Mouse (Mus musculus) MEL (cell line): ENCODE measurements around the gene Cul4a. TPM values are rescaled to one million over a fixed set of nuclear protein-coding genes. Genes with fewer than 3 reads are reported as not detected.

Source experiments
- DNase-seq: peaks from one replicate; pipeline ENCODE4 v3.0.0; 2011; ENCODE audit warnings: low read depth, low spot score
- H3K27ac ChIP-seq: 2 replicates; pipeline ENCODE4 v1.5.1; 2012; ENCODE audit warnings: low read depth, mild to moderate bottlenecking, control low read depth, low read length, moderate library complexity; ENCODE audit not compliant: control insufficient read depth
- H3K27me3 ChIP-seq, 2 experiments: fragments of 150-350 bp in 1 of 2; sonication (generic) in 1 of 2; 2 replicates each; pipeline ENCODE4 v1.6.1; 2012; ENCODE audit warnings: low read length in 2 of 2, mild to moderate bottlenecking in 2 of 2, improper control_type of control experiment in 1 of 2, moderate library complexity in 1 of 2; ENCODE audit not compliant: insufficient read depth in 2 of 2, control insufficient read depth in 1 of 2
- H3K36me3 ChIP-seq, 2 experiments: 2 replicates each; pipeline ENCODE4 v1.6.1; 2012 to 2014; ENCODE audit warnings: low read length in 2 of 2, improper control_type of control experiment in 1 of 2, inconsistent platforms in 1 of 2, mild to moderate bottlenecking in 1 of 2; ENCODE audit not compliant: insufficient read depth in 2 of 2, control insufficient read depth in 1 of 2
- H3K4me1 ChIP-seq, 2 experiments: fragments of 150-350 bp in 1 of 2; sonication (generic) in 1 of 2; 2 replicates each; pipeline ENCODE4 v1.6.1; 2012; ENCODE audit warnings: low read length in 2 of 2, improper control_type of control experiment in 1 of 2, mild to moderate bottlenecking in 1 of 2; ENCODE audit not compliant: insufficient read depth in 2 of 2, control insufficient read depth in 1 of 2
- H3K4me3 ChIP-seq, 2 experiments: fragments of 150-350 bp in 1 of 2; sonication (generic) in 1 of 2; 2 replicates each; pipeline ENCODE4 v1.5.1; 2012; ENCODE audit warnings: low read depth in 2 of 2, low read length in 2 of 2, mild to moderate bottlenecking in 2 of 2, moderate library complexity in 2 of 2, control low read depth in 1 of 2, improper control_type of control experiment in 1 of 2; ENCODE audit not compliant: control insufficient read depth in 1 of 2, insufficient read depth in 1 of 2
- H3K79me2 ChIP-seq: 2 replicates; pipeline ENCODE4 v1.6.1; 2012; ENCODE audit warnings: mild to moderate bottlenecking, low read length, moderate library complexity; ENCODE audit not compliant: control insufficient read depth, poor library complexity, insufficient read depth
- H3K9ac ChIP-seq: 2 replicates; pipeline ENCODE4 v1.6.1; 2012; ENCODE audit warnings: low read depth, mild to moderate bottlenecking, control low read depth, low read length, moderate library complexity; ENCODE audit not compliant: control insufficient read depth, poor library complexity, severe bottlenecking
- H3K9me3 ChIP-seq: fragments of 150-350 bp; sonication (generic); replicated peaks from 2 replicates; pipeline ENCODE4 v1.6.1; 2012; ENCODE audit warnings: mild to moderate bottlenecking, low read length, improper control_type of control experiment, moderate library complexity; ENCODE audit not compliant: insufficient read depth
- BHLHE40 ChIP-seq: IDR thresholded peaks from 2 replicates; pipeline ENCODE4 v1.6.1; 2012; ENCODE audit warnings: low read depth, mild to moderate bottlenecking, inconsistent platforms, low read length, improper control_type of control experiment, borderline replicate concordance
- CHD1 ChIP-seq: IDR thresholded peaks from 2 replicates; pipeline ENCODE4 v1.6.1; 2012; ENCODE audit warnings: low read depth, mild to moderate bottlenecking, inconsistent platforms, low read length, improper control_type of control experiment
- CHD2 ChIP-seq: IDR thresholded peaks from 2 replicates; pipeline ENCODE4 v1.6.1; 2011; ENCODE audit warnings: low read length, improper control_type of control experiment
- CTCF ChIP-seq, 3 experiments: IDR thresholded peaks in 2 of 3; conservative IDR thresholded peaks in 1 of 3; 2 replicates each; pipeline ENCODE4 v1.5.1; 2011 to 2012; ENCODE audit warnings: low read length in 3 of 3, low read depth in 2 of 3, mild to moderate bottlenecking in 2 of 3, improper control_type of control experiment in 1 of 3, inconsistent platforms in 1 of 3, mixed read lengths in 1 of 3, moderate library complexity in 1 of 3; ENCODE audit not compliant: control insufficient read depth in 1 of 3, insufficient read depth in 1 of 3, poor library complexity in 1 of 3, severe bottlenecking in 1 of 3
- ELF1 ChIP-seq: IDR thresholded peaks from 2 replicates; pipeline ENCODE4 v1.6.1; 2014; ENCODE audit warnings: low read depth, mild to moderate bottlenecking, inconsistent platforms, low read length, improper control_type of control experiment, moderate library complexity
- EP300 ChIP-seq, 2 experiments: IDR thresholded peaks; 2 replicates each; pipeline ENCODE4 v1.6.1; 2011; ENCODE audit warnings: improper control_type of control experiment in 2 of 2, low read length in 2 of 2, low read depth in 1 of 2, mild to moderate bottlenecking in 1 of 2
- ETS1 ChIP-seq: IDR thresholded peaks from 2 replicates; pipeline ENCODE4 v1.6.1; 2012; ENCODE audit warnings: low read depth, mild to moderate bottlenecking, inconsistent platforms, low read length, improper control_type of control experiment, moderate library complexity
- GATA1 ChIP-seq: IDR thresholded peaks from 2 replicates; pipeline ENCODE4 v1.6.1; 2011; ENCODE audit warnings: low read depth, low read length, improper control_type of control experiment
- JUND ChIP-seq: IDR thresholded peaks from 2 replicates; pipeline ENCODE4 v1.6.1; 2011; ENCODE audit warnings: low read depth, mild to moderate bottlenecking, improper control_type of control experiment, low read length
- KAT2A ChIP-seq: conservative IDR thresholded peaks from 2 replicates; pipeline ENCODE4 v1.6.1; 2012; ENCODE audit warnings: low read depth, low read length, improper control_type of control experiment, inconsistent platforms
- MAFK ChIP-seq: IDR thresholded peaks from 2 replicates; pipeline ENCODE4 v1.6.1; 2011; ENCODE audit warnings: low read depth, mild to moderate bottlenecking, low read length, improper control_type of control experiment, borderline replicate concordance
- MAX ChIP-seq: IDR thresholded peaks from 2 replicates; pipeline ENCODE4 v1.6.1; 2011; ENCODE audit warnings: low read length, improper control_type of control experiment
- MAZ ChIP-seq: IDR thresholded peaks from 2 replicates; pipeline ENCODE4 v1.6.1; 2012; ENCODE audit warnings: low read depth, mild to moderate bottlenecking, inconsistent platforms, low read length, improper control_type of control experiment
- MEF2A ChIP-seq: IDR thresholded peaks from 2 replicates; pipeline ENCODE4 v1.6.1; 2014; ENCODE audit warnings: low read depth, mild to moderate bottlenecking, inconsistent platforms, low read length, improper control_type of control experiment; ENCODE audit not compliant: poor library complexity, insufficient replicate concordance, severe bottlenecking; ENCODE audit errors: extremely low read depth
- MXI1 ChIP-seq: IDR thresholded peaks from 2 replicates; pipeline ENCODE4 v1.6.1; 2011; ENCODE audit warnings: mild to moderate bottlenecking, low read depth, low read length, improper control_type of control experiment
- MYB ChIP-seq: IDR thresholded peaks from 2 replicates; pipeline ENCODE4 v1.6.1; 2011; ENCODE audit warnings: mild to moderate bottlenecking, low read depth, low read length, improper control_type of control experiment
- MYC ChIP-seq: IDR thresholded peaks from 2 replicates; pipeline ENCODE4 v1.6.1; 2011; ENCODE audit warnings: low read depth, mild to moderate bottlenecking, low read length, improper control_type of control experiment, moderate library complexity
- NELFE ChIP-seq: IDR thresholded peaks from 2 replicates; pipeline ENCODE4 v1.6.1; 2011; ENCODE audit warnings: low read depth, low read length, improper control_type of control experiment
- POLR2A ChIP-seq, 2 experiments: IDR thresholded peaks; 2 replicates each; pipeline ENCODE4 v1.6.1; 2011 to 2012; ENCODE audit warnings: low read length in 2 of 2, mild to moderate bottlenecking in 2 of 2, control low read depth in 1 of 2, improper control_type of control experiment in 1 of 2, low read depth in 1 of 2, moderate library complexity in 1 of 2; ENCODE audit not compliant: control insufficient read depth in 1 of 2, insufficient read depth in 1 of 2, poor library complexity in 1 of 2
- POLR2AphosphoS2 ChIP-seq: IDR thresholded peaks from 2 replicates; pipeline ENCODE4 v1.6.1; 2011; ENCODE audit warnings: low read length, improper control_type of control experiment
- POLR2AphosphoS5 ChIP-seq: IDR thresholded peaks from 2 replicates; pipeline ENCODE4 v1.6.1; 2012; ENCODE audit warnings: low read depth, borderline replicate concordance, mild to moderate bottlenecking, inconsistent platforms, low read length, moderate library complexity, mixed read lengths
- RAD21 ChIP-seq: IDR thresholded peaks from 2 replicates; pipeline ENCODE4 v1.6.1; 2011; ENCODE audit warnings: mild to moderate bottlenecking, low read depth, low read length, improper control_type of control experiment
- RCOR1 ChIP-seq: IDR thresholded peaks from 2 replicates; pipeline ENCODE4 v1.6.1; 2012; ENCODE audit warnings: low read depth, mild to moderate bottlenecking, inconsistent platforms, low read length, improper control_type of control experiment
- SMC3 ChIP-seq: IDR thresholded peaks from 2 replicates; pipeline ENCODE4 v1.6.1; 2011; ENCODE audit warnings: low read depth, low read length, improper control_type of control experiment
- TAL1 ChIP-seq: IDR thresholded peaks from 2 replicates; pipeline ENCODE4 v1.6.1; 2012; ENCODE audit warnings: mild to moderate bottlenecking, inconsistent platforms, low read length, moderate library complexity, mixed read lengths
- TBP ChIP-seq: IDR thresholded peaks from 2 replicates; pipeline ENCODE4 v1.8.0; 2011; ENCODE audit warnings: low read depth, low read length, improper control_type of control experiment
- UBTF ChIP-seq: IDR thresholded peaks from 2 replicates; pipeline ENCODE4 v1.6.1; 2012; ENCODE audit warnings: low read depth, mild to moderate bottlenecking, inconsistent platforms, low read length, improper control_type of control experiment, moderate library complexity, borderline replicate concordance; ENCODE audit not compliant: insufficient read depth
- USF1 ChIP-seq: IDR thresholded peaks from 2 replicates; pipeline ENCODE4 v1.6.1; 2014; ENCODE audit warnings: low read depth, mild to moderate bottlenecking, inconsistent platforms, low read length, improper control_type of control experiment, moderate library complexity
- ZC3H11A ChIP-seq: IDR thresholded peaks from 2 replicates; pipeline ENCODE4 v1.6.1; 2012; ENCODE audit warnings: low read depth, mild to moderate bottlenecking, inconsistent platforms, low read length, improper control_type of control experiment
- ZMIZ1 ChIP-seq: IDR thresholded peaks from 2 replicates; pipeline ENCODE4 v1.6.1; 2012; ENCODE audit warnings: low read depth, mild to moderate bottlenecking, inconsistent platforms, low read length, improper control_type of control experiment, moderate library complexity
- polyA plus RNA-seq, 2 experiments: library from polyadenylated mRNA; stranded (reverse) in 1 of 2; unstranded in 1 of 2; fragments of >175 nt in 1 of 2; fragments of >200 nt in 1 of 2; gene quantifications; 2 replicates each; pipeline versions ENCODE4 v1.2.1 to v1.2.4; 2012; ENCODE audit warnings: low replicate concordance in 2 of 2, low read depth in 1 of 2; ENCODE audit not compliant: insufficient read length in 2 of 2, insufficient read depth in 1 of 2, missing spikeins in 1 of 2
- total RNA-seq: library from RNA; depleted of rRNA; stranded (reverse); fragments of 300-350 nt; gene quantifications from 2 replicates; pipeline ENCODE4 v1.2.3, GENCODE M21; 2012

The Cul4a gene
- total and polyA plus RNA-seq, 3 experiments = 56.2 to 131 (median 81.4) TPM

DNA sequence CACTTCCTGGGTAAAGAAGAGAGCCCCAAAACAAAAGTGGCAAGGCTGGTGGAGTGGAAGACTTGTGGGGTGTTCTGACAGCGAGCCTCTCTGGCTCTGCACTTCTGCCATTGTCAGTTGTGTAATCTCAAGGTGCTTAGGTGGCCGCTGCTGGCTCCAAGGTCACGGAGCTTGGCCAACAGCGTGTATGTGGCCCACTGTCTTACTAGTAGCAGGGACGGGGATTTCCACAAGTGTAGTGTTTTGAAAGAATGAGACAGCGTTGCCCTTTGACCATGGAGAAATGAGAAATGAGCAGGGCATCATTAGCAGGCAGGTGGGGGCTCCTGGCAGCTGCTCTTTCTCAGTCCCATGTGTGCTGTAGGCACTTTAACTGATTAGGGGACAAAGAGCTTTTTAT lies 56.7 kb downstream of the Cul4a start:
- Histone ChIP-seq H3K4me1 (peaks cover 17 to 26% of the 10 kb centered on the region in 2 experiments), H3K27me3 (no peaks in the 10 kb centered on the region), H3K27ac (no peak overlapping the region), H3K79me2 (peaks cover 62% of the 10 kb centered on the region), H3K36me3 (peaks cover 18 to 36% of the 10 kb centered on the region in 2 experiments), H3K9ac (no peak overlapping the region), H3K4me3 (no peak overlapping the region), H3K9me3 (no peaks in the 10 kb centered on the region)
- TF ChIP-seq SMC3 (no peak), RCOR1 (no peak), NELFE (no peak), CTCF (IDR thresholded peaks at IDR 0.05 in 2 of 3, conservative IDR thresholded peaks at IDR 0.05 in 1 of 3; ENCODE audit: control insufficient read depth in 1 of 3, insufficient read depth in 1 of 3, low read depth in 2 of 3, low read length in 3 of 3, poor library complexity in 1 of 3, severe bottlenecking in 1 of 3) (no peak), EP300 (IDR thresholded peaks at IDR 0.05; ENCODE audit: low read depth in 1 of 2, low read length in 2 of 2) (no peak)
- DNase-seq = no peak

DNA sequence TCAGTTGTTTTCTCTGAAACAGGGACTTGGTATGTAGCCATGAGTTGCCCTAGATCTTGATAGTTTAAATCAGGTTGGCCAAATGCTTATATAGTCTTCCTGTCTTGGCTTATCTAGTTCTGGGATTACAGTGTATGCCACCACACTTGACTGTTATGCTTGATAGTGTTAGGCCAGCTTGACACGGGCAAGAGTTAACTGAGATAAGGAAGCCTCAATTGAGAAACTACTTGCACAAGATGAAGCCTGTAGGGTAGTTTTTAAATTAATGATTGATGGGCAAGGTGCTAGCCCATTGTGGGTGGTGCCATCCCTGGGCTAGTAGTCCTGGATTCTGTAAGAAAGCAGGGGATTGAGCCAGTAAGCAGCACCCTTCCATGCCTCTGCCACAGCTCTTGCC lies 58.1 kb downstream of the Cul4a start:
- peak; percentile 63 for DNase-seq
- no peak overlapping the region for H3K4me3 ChIP-seq
- H3K27me3 ChIP-seq = no peaks in the 10 kb centered on the region
- H3K79me2 ChIP-seq = peaks cover 62% of the 10 kb centered on the region
- no peaks in the 10 kb centered on the region for H3K9me3 ChIP-seq
- peak overlapping the region; percentile 13; the same call in 1 of the 2 replicates for H3K27ac ChIP-seq
- H3K4me1 ChIP-seq = peaks cover 17 to 23% of the 10 kb centered on the region in 2 experiments
- H3K9ac ChIP-seq = no peak overlapping the region
- H3K36me3 ChIP-seq = peaks cover 30 to 36% of the 10 kb centered on the region in 2 experiments
- TF ChIP-seq UBTF = no peak
- TF ChIP-seq MYC = no peak
- peak; percentile 57; the same call in 1 of the 2 replicates for TF ChIP-seq MAFK
- peak; percentile 25; the same call in 1 of the 2 replicates for TF ChIP-seq USF1
- 0 out of 2 replicates have a peak, but pooled peaks have one; percentile 15 for TF ChIP-seq MEF2A
- TF ChIP-seq EP300 (IDR thresholded peaks at IDR 0.05; ENCODE audit: low read depth in 1 of 2, low read length in 2 of 2) = peak; percentile 90 to 96
- peak; percentile 81 for TF ChIP-seq BHLHE40
- TF ChIP-seq TAL1 = peak; percentile 75
- no peak for TF ChIP-seq POLR2AphosphoS5
- TF ChIP-seq RCOR1 = peak; percentile 97
- TF ChIP-seq MYB = 0 out of 2 replicates have a peak, but pooled peaks have one; percentile 35
- peak; percentile 37; the same call in 1 of the 2 replicates for TF ChIP-seq POLR2AphosphoS2
- TF ChIP-seq GATA1 = peak; percentile 96
- TF ChIP-seq KAT2A = no peak
- no peak for TF ChIP-seq SMC3
- TF ChIP-seq JUND = no peak
- TF ChIP-seq ELF1 = no peak
- no peak for TF ChIP-seq CTCF (IDR thresholded peaks at IDR 0.05 in 2 of 3, conservative IDR thresholded peaks at IDR 0.05 in 1 of 3; ENCODE audit: control insufficient read depth in 1 of 3, insufficient read depth in 1 of 3, low read depth in 2 of 3, low read length in 3 of 3, poor library complexity in 1 of 3, severe bottlenecking in 1 of 3)
- no peak for TF ChIP-seq CHD1
- no peak for TF ChIP-seq ZMIZ1
- 0 out of 2 replicates have a peak, but pooled peaks have one; percentile 34 for TF ChIP-seq MAX
- TF ChIP-seq TBP = no peak
- TF ChIP-seq ZC3H11A = no peak
- no peak for TF ChIP-seq POLR2A (IDR thresholded peaks at IDR 0.05; ENCODE audit: control insufficient read depth in 1 of 2, insufficient read depth in 1 of 2, low read depth in 1 of 2, low read length in 2 of 2, poor library complexity in 1 of 2)
- TF ChIP-seq RAD21 = no peak
- no peak for TF ChIP-seq CHD2
- peak; percentile 83 for TF ChIP-seq ETS1
- peak; percentile 72 for TF ChIP-seq MXI1
- TF ChIP-seq MAZ = no peak
- no peak for TF ChIP-seq NELFE
